Mouse (Mus musculus) bone marrow, adult 2 months (tissue): ENCODE results near the gene Gcsh.

ENCODE experiments used
- CTCF ChIP-seq: fragments of 200-500 bp; IDR thresholded peaks from 2 replicates; pipeline ENCODE4 v1.5.1; 2011; ENCODE audit warnings: low read length, control low read depth; ENCODE audit not compliant: control insufficient read depth, insufficient read depth
- POLR2A ChIP-seq: fragments of 200-500 bp; IDR thresholded peaks from 2 replicates; pipeline ENCODE4 v1.6.1; 2011; ENCODE audit warnings: low read depth, mild to moderate bottlenecking, control low read depth, low read length, borderline replicate concordance; ENCODE audit not compliant: control insufficient read depth

DNA sequence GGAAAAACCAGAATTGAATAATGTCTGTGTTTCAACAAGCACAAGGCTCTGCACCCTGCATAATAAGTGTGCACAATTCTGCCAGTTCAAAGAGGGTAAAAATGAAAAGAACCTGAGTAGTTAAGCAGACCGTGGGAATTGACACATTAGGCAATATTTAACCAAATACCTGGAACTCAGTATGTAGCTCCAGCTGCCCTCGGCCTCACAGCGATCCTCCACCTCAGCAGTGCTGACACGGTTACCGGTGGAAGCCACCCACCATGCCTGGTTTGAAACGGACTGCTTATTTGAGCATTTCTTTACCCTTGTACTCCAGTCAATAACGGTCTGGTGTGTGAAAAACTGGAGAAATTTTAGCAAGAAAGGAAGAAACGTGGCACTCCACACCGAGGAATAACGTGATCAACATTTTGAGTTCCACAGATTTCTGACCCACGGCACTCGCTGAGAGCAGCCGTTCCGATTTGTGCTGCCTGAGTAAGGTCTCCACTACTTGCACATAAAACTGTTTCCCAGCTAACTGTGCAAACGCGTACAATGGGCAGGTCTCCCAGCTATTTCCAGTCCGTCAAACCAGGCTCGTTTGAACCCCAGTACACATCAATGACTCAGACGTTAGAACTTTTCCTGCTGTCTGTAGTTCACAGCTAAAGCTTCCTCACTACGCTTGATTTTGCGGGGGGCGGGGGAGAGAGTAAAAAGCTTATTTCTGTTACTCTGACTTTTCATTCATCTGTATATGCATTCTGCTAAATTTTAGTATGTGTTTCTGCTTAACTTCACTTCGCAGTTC, 963 bp downstream of the Gcsh start:
- TF ChIP-seq CTCF (no peak), POLR2A (no peak)
